Mouse (Mus musculus) neural tube, embryonic 10.5 days (tissue): Measurements from ENCODE around the gene Birc5.
"Not testable (repeated sequence)": the region's sequence is repeated elsewhere in the genome, so short reads cannot be mapped to it uniquely, and the experiment has no call there.

Experiments
- DNase-seq: peaks from one replicate; pipeline ENCODE4 v3.0.0-alpha.2; 2017; ENCODE audit warnings: low spot score; ENCODE audit errors: extremely low spot score

Birc5 gene

GRCm38 (mm10) chr11:117848985-117849671, at the start of gene Birc5:
Birc5 (plus strand) TSS chr11:117849251.
- DNase-seq = peak; percentile 98

GRCm38 (mm10) chr11:117800038-117800437, 49.0 kb upstream of the Birc5 start:
- DNase-seq = no peak

- DNase-seq = no peak
Observed at GRCm38 (mm10) chr11:117801650-117802049, 47.4 kb upstream of the Birc5 start.

GRCm38 (mm10) chr11:117803166-117803688, 45.8 kb upstream of the Birc5 start:
- DNase-seq = no peak

GRCm38 (mm10) chr11:117806781-117807180, 42.3 kb upstream of the Birc5 start:
- DNase-seq = no peak

- DNase-seq = peak; percentile 81
Observed at GRCm38 (mm10) chr11:117809407-117810311, 39.4 kb upstream of the Birc5 start, which contains the start of the genes Gm20708 and Syngr2. Gm20708 (plus strand) TSS chr11:117809668. Syngr2 (plus strand) TSS chr11:117809668.

- peak; percentile 74 for DNase-seq
Observed at GRCm38 (mm10) chr11:117810401-117811046, 38.5 kb upstream of the Birc5 start.

- no peak for DNase-seq
Observed at GRCm38 (mm10) chr11:117813867-117814266, 35.2 kb upstream of the Birc5 start.

- no peak for DNase-seq
Observed at GRCm38 (mm10) chr11:117814704-117815366, 34.2 kb upstream of the Birc5 start.

GRCm38 (mm10) chr11:117815850-117816249, 33.2 kb upstream of the Birc5 start:
- DNase-seq = not testable (repeated sequence)

GRCm38 (mm10) chr11:117816389-117816996, 32.6 kb upstream of the Birc5 start:
- DNase-seq = no peak

GRCm38 (mm10) chr11:117819095-117819494, 30.0 kb upstream of the Birc5 start:
- no peak for DNase-seq

GRCm38 (mm10) chr11:117820173-117820572, 28.9 kb upstream of the Birc5 start:
- DNase-seq = no peak

- DNase-seq = no peak
Observed at GRCm38 (mm10) chr11:117821868-117822267, 27.2 kb upstream of the Birc5 start.

- no peak for DNase-seq
Observed at GRCm38 (mm10) chr11:117822728-117823241, 26.3 kb upstream of the Birc5 start.

GRCm38 (mm10) chr11:117823411-117823810, 25.6 kb upstream of the Birc5 start:
- DNase-seq = no peak

GRCm38 (mm10) chr11:117824060-117824969, 24.7 kb upstream of the Birc5 start:
- DNase-seq = peak; percentile 82

- DNase-seq = peak; percentile 81
Observed at GRCm38 (mm10) chr11:117825333-117826101, 23.5 kb upstream of the Birc5 start, which contains the start of the genes Afmid and Tk1. Afmid (plus strand) TSS chr11:117825924. Tk1 (minus strand) TSS chr11:117826092.
